ENCODE assay signal across 11 mouse cellular contexts in genomic region chr2:71453917-71454260, GRCm38 (mm10). TPM values are rescaled to one million over a fixed set of nuclear protein-coding genes. Genes with fewer than 3 reads are reported as not detected.
DNase-seq lines count a peak whose midpoint lies in the region; ATAC-seq and TF ChIP-seq lines count a peak whose summit lies in the region.
"Had no signal": no experiment of that assay in that cellular context is flagged by ENCODE, and none has a peak within 500 bp of the region (broad histone marks: within the 10 kb centered on the region; RNA-seq: fewer than 3 reads in every experiment).

No protein-coding gene starts in this region.

- H3K9ac ChIP-seq in kidney, embryonic 16.5 days (replicated peaks; ENCODE audit: low read length) = peak overlapping the region; percentile 72
- H3K9ac ChIP-seq in embryonic facial prominence, embryonic 12.5 days = no peak overlapping the region
- H3K9ac ChIP-seq in intestine, embryonic 15.5 days = no peak overlapping the region
- no peak overlapping the region for H3K9ac ChIP-seq in midbrain, postnatal 0 days (replicated peaks; ENCODE audit: low read length, poor library complexity, severe bottlenecking)

- no peak for ATAC-seq in kidney, embryonic 16.5 days (ENCODE audit: low FRiP score, low TSS enrichment)
- no peak for ATAC-seq in embryonic facial prominence, embryonic 12.5 days (ENCODE audit: insufficient number of reproducible peaks, insufficient read depth, low FRiP score, low TSS enrichment)
- no peak for ATAC-seq in intestine, embryonic 15.5 days
- no peak for ATAC-seq in midbrain, postnatal 0 days (ENCODE audit: low FRiP score)

- 35% methylated on average over 4 of the region's 4 CpGs for WGBS in kidney, embryonic 16.5 days
- 34% methylated on average over 4 of the region's 4 CpGs for WGBS in embryonic facial prominence, embryonic 12.5 days
- WGBS in intestine, embryonic 15.5 days = 34% methylated on average over 4 of the region's 4 CpGs
- 37% methylated on average over 4 of the region's 4 CpGs for WGBS in midbrain, postnatal 0 days

- no peaks in the 10 kb centered on the region for H3K4me1 ChIP-seq in kidney, embryonic 16.5 days (ENCODE audit: insufficient read depth, low read length)
- H3K4me1 ChIP-seq in embryonic facial prominence, embryonic 12.5 days = no peaks in the 10 kb centered on the region
- H3K4me1 ChIP-seq in intestine, embryonic 15.5 days (replicated peaks) = no peaks in the 10 kb centered on the region
- no peaks in the 10 kb centered on the region for H3K4me1 ChIP-seq in midbrain, postnatal 0 days (ENCODE audit: insufficient read depth, low read length)

- H3K4me2 ChIP-seq in kidney, embryonic 16.5 days (replicated peaks; ENCODE audit: low read depth, low read length) = peak overlapping the region; percentile 75
- H3K4me2 ChIP-seq in embryonic facial prominence, embryonic 12.5 days (replicated peaks) = peak overlapping the region; percentile 65
- H3K4me2 ChIP-seq in intestine, embryonic 15.5 days (replicated peaks) = peak overlapping the region; percentile 84
- peak overlapping the region; percentile 61 for H3K4me2 ChIP-seq in midbrain, postnatal 0 days (ENCODE audit: low read depth, low read length, poor library complexity, severe bottlenecking)

- H3K9me3 ChIP-seq in kidney, embryonic 16.5 days (ENCODE audit: low read length) = no peaks in the 10 kb centered on the region
- no peaks in the 10 kb centered on the region for H3K9me3 ChIP-seq in embryonic facial prominence, embryonic 12.5 days
- H3K9me3 ChIP-seq in intestine, embryonic 15.5 days = no peaks in the 10 kb centered on the region
- H3K9me3 ChIP-seq in midbrain, postnatal 0 days (ENCODE audit: low read length) = no peaks in the 10 kb centered on the region

- no peaks in the 10 kb centered on the region for H3K36me3 ChIP-seq in kidney, embryonic 16.5 days (ENCODE audit: insufficient read depth, low read length)
- no peaks in the 10 kb centered on the region for H3K36me3 ChIP-seq in embryonic facial prominence, embryonic 12.5 days
- H3K36me3 ChIP-seq in intestine, embryonic 15.5 days = no peaks in the 10 kb centered on the region
- H3K36me3 ChIP-seq in midbrain, postnatal 0 days (ENCODE audit: insufficient read depth, low read length) = no peaks in the 10 kb centered on the region

- no peak overlapping the region for H3K27ac ChIP-seq in kidney, embryonic 16.5 days (ENCODE audit: low read length)
- H3K27ac ChIP-seq in embryonic facial prominence, embryonic 12.5 days = no peak overlapping the region
- no peak overlapping the region for H3K27ac ChIP-seq in intestine, embryonic 15.5 days
- H3K27ac ChIP-seq in midbrain, postnatal 0 days (ENCODE audit: low read depth, low read length) = no peak overlapping the region

- DNase-seq in kidney, adult 8-10 months = no peak
- DNase-seq in midbrain, postnatal 0 days (ENCODE audit: low spot score) = no peak
- DNase-seq in ovary, adult 18-20 months (ENCODE audit: low spot score) = no peak
- DNase-seq in cerebellum, adult 9-10 months = no peak
- DNase-seq in c-Kit-positive CD71-positive TER-119-positive erythroid progenitor cells, embryonic 14.5 days (ENCODE audit: low spot score) = no peak
- DNase-seq: kidney, postnatal 4 days; retina, postnatal 1 day had no signal

- H3K27me3 ChIP-seq in kidney, embryonic 16.5 days (ENCODE audit: insufficient read depth, low read length) = no peaks in the 10 kb centered on the region
- no peaks in the 10 kb centered on the region for H3K27me3 ChIP-seq in embryonic facial prominence, embryonic 12.5 days
- H3K27me3 ChIP-seq in intestine, embryonic 15.5 days (replicated peaks) = no peaks in the 10 kb centered on the region
- 0 out of 2 replicates have a peak, but pooled peaks cover 3% of the 10 kb centered on the region for H3K27me3 ChIP-seq in midbrain, postnatal 0 days (ENCODE audit: insufficient read depth, low read length)
- H3K27me3 ChIP-seq: Patski had no signal

- H3K4me3 ChIP-seq in kidney, embryonic 16.5 days (ENCODE audit: low read length) = peak overlapping the region; percentile 84
- peak overlapping the region; percentile 69 for H3K4me3 ChIP-seq in embryonic facial prominence, embryonic 12.5 days
- H3K4me3 ChIP-seq in intestine, embryonic 15.5 days (replicated peaks) = peak overlapping the region; percentile 57
- peak overlapping the region; percentile 48 for H3K4me3 ChIP-seq in midbrain, postnatal 0 days (ENCODE audit: low read depth, low read length)

- TF ChIP-seq CTCF in midbrain, postnatal 0 days (IDR thresholded peaks at IDR 0.05) = no peak

RNA-seq across cellular contexts. Expression of gene Metap1d, which starts 0.8 kb away (rescaled TPM):
- 46.5 and 46.9 TPM in 2 replicates for polyA plus RNA-seq in kidney, embryonic 16.5 days (2015; fragmentation: Nextera tagmentation; extraction: Ambion mirVana)
- polyA plus RNA-seq in embryonic facial prominence, embryonic 12.5 days (2016; fragmentation: Nextera tagmentation; extraction: Ambion mirVana) = 46.8 and 48.7 TPM in 2 replicates
- polyA plus RNA-seq in intestine, embryonic 15.5 days (2015; fragmentation: Nextera tagmentation; extraction: Ambion mirVana) = 31.9 and 32.9 TPM in 2 replicates
- total RNA-seq in midbrain, postnatal 0 days (2014; rRNA removed) = 14.4 and 16.9 TPM in 2 replicates
- polyA plus RNA-seq in midbrain, postnatal 0 days (2015; fragmentation: Nextera tagmentation; extraction: Ambion mirVana) = 25.1 and 27.7 TPM in 2 replicates
